Mouse (Mus musculus) large intestine, adult 2 months (tissue): Measurements from ENCODE around the gene Pitpna. TPM values are rescaled to one million over a fixed set of nuclear protein-coding genes. Genes with fewer than 3 reads are reported as not detected.

ENCODE experiments used
- DNase-seq: peaks from one replicate; pipeline ENCODE4 v3.0.0-alpha.2; 2012; ENCODE audit warnings: low read depth, low spot score
- WGBS: fragments of 180-500 bp; shearing (Covaris S2); methylation state at CpG from one replicate; pipeline ENCODE4 v1.1.7; 2018; 5-methylcytosine and 5-hydroxymethylcytosine counted together
- polyA plus RNA-seq: library from polyadenylated mRNA; depleted of rRNA; stranded (reverse); fragments of >200 nt; gene quantifications from 2 replicates; pipeline ENCODE4 v1.2.3, GENCODE M21; 2012; rRNA removed

Gene Pitpna
- polyA plus RNA-seq, 1 experiment = 168 TPM

DNA sequence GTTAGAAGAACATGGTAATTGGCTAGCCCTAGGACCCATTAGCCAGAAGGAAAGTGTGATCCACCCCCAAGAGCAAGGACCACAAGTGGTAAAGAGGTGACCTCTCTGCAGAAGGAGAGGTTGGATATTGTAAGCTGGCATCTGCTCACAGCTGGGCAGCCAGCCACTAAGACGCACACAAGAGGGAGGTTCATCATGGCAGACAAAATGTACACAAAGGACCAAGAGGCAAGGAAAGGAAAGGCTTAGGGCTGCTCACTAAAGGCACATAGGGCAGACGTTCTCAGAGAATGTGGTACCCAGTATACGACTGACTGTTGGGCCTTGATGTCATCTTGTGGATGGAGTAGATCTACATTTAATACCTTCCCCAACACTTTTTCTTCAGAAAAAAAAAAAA lies 87.0 kb downstream of the Pitpna start:
- no peak for DNase-seq
- 72% methylated on average over 3 of the region's 3 CpGs for WGBS

DNA sequence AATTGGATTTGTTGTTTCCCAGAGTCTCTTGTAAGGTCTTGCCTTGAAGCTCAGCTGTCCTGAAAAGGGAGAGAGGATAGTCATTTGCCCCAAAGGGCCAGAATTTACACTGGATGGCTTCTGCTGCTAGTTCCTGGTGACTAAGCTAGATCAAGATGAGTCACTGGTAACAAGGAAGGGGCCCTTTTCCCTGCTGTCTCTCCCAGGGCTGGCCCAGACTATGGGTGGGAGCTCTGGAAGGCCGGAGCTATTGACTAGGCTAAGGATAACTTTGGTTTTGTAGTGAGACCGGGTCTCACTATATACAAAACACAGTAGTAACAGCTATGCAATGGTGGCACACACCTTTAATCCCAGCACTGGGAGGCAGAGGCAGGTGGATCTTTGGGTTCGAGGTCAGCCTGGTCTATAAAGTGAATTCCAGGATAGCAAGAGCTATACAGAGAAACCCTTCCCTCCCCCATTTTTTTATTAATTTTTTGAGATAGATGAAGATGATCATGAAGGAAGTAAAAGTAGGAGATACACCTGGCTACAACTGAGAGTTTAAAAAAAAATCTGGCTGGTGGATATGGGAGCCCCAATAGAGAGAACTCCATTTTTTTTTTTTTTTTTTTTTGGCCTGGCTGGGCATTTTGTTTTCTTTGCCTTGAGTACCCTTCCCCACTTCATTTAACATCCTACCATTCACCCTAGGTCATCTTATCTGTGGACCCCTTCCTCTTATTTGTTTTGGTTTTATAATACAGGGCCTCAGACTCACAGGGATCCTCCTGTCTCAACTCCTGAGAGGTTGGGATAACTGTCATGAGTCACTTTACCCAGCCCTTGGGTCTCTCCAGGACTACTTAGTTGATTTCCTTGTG lies 90.2 kb downstream of the Pitpna start:
- WGBS = 44% methylated on average over 3 of the region's 3 CpGs
- DNase-seq = no peak

Other genes with a start within 250 kb of the Pitpna start
- gene Rpa1, start 239.8 kb upstream of the Pitpna start, polyA plus RNA-seq = 16.4 and 18.6 TPM in 2 replicates
- gene Smyd4, start 239.7 kb upstream of the Pitpna start, polyA plus RNA-seq = 1.6 and 2.4 TPM in 2 replicates
- gene Serpinf1, start 165.4 kb upstream of the Pitpna start, polyA plus RNA-seq = 12.0 and 12.7 TPM in 2 replicates
- gene Serpinf2, start 148.5 kb upstream of the Pitpna start, polyA plus RNA-seq = 2.8 and 3.8 TPM in 2 replicates
- 9.4 and 10.8 TPM in 2 replicates for gene Wdr81, start 133.4 kb upstream of the Pitpna start, polyA plus RNA-seq
- gene Tlcd2, start 126.4 kb upstream of the Pitpna start, polyA plus RNA-seq = 20.6 and 48.3 TPM in 2 replicates
- gene Prpf8, start 101.3 kb upstream of the Pitpna start, polyA plus RNA-seq = 51.2 and 77.9 TPM in 2 replicates
- 8.9 and 11.3 TPM in 2 replicates for gene Rilp, start 78.0 kb upstream of the Pitpna start, polyA plus RNA-seq
- 3.8 and 5.9 TPM in 2 replicates for gene Scarf1, start 74.6 kb upstream of the Pitpna start, polyA plus RNA-seq
- 122 and 330 TPM in 2 replicates for gene Slc43a2, start 56.4 kb upstream of the Pitpna start, polyA plus RNA-seq
- 28.0 and 39.4 TPM in 2 replicates for gene Inpp5k, start 42.9 kb downstream of the Pitpna start, polyA plus RNA-seq
- gene Myo1c, start 62.4 kb downstream of the Pitpna start, polyA plus RNA-seq = 37.4 and 47.2 TPM in 2 replicates
- gene Crk, start 91.2 kb downstream of the Pitpna start, polyA plus RNA-seq = 30.5 and 39.8 TPM in 2 replicates
- gene Ywhae, start 144.8 kb downstream of the Pitpna start, polyA plus RNA-seq = 162 and 172 TPM in 2 replicates
- gene Doc2b, start 208.0 kb downstream of the Pitpna start, polyA plus RNA-seq = 0.26 and 0.31 TPM in 2 replicates